Comparison of ENCODE assay signal across 16 mouse cellular contexts in the genomic region with DNA sequence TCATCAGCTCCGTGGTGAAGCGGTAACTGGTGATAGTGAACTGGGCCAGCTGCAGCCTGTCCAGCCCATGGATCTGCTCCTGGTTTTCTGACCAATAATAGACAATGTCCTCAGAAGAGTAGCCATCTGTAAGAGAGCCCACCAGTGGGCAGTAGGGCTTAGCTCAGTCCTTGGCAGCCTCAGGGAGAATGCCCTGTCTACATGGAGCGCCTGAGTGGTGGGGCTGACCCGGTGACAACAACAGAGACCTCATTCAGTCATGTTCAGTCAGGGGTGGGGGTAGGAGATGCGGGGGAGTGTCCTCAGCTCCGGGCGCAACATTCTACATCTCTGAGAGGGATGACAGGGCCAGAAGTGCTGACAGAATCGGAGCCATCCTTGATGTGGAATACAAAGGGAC. TPM values are rescaled to one million over a fixed set of nuclear protein-coding genes. Genes with fewer than 3 reads are reported as not detected.
"Had no signal": no experiment of that assay in that cellular context is flagged by ENCODE, and none has a peak within 500 bp of the region (broad histone marks: within the 10 kb centered on the region; RNA-seq: fewer than 3 reads in every experiment).

No protein-coding gene starts in this region.

- DNase-seq: heart, postnatal 10 days; heart, postnatal 14 days; heart, postnatal 36 days; heart, postnatal 4 days; kidney, adult 11 months; kidney, adult 18-20 months; kidney, adult 2 months; kidney, adult 8-10 months; kidney, postnatal 10 days; kidney, postnatal 14 days; kidney, postnatal 36 days; kidney, postnatal 4 days; layer of hippocampus, postnatal 36 days had no signal

RNA-seq across cellular contexts. Expression of a gene that starts 10.7 kb away (rescaled TPM):
- total RNA-seq: heart, adult 8-10 months; heart, postnatal 10 days; heart, postnatal 14 days; heart, postnatal 25 days; heart, postnatal 36 days; heart, postnatal 4 days had no signal

RNA-seq across cellular contexts. Expression of a gene that starts 26.0 kb away (rescaled TPM):
- total RNA-seq: hematopoietic stem cell, adult 5-6 weeks had no signal
